Mouse (Mus musculus) gastrocnemius, adult 2 months (tissue): ENCODE results near the gene Asic2. TPM values are rescaled to one million over a fixed set of nuclear protein-coding genes. Genes with fewer than 3 reads are reported as not detected.

Source experiments
- DNase-seq: peaks from one replicate; pipeline ENCODE4 v3.0.0; 2022
- H3K27ac ChIP-seq: fragments of 200-600 bp; 2 replicates; pipeline ENCODE4 v1.8.1; 2022; ENCODE audit warnings: mild to moderate bottlenecking
- H3K4me3 ChIP-seq: fragments of 200-600 bp; 2 replicates; pipeline ENCODE4 v1.8.1; 2022; ENCODE audit warnings: mild to moderate bottlenecking, moderate library complexity
- CTCF ChIP-seq: fragments of 200-600 bp; IDR thresholded peaks from 2 replicates; pipeline ENCODE4 v1.8.1; 2022; ENCODE audit warnings: antibody characterized with exemption, mild to moderate bottlenecking, moderate library complexity
- intact Hi-C: fragments of 180-260 bp; cut with DNase I; formaldehyde crosslinking; loops from one replicate; pipeline ENCODE4 v1.15.1; 2025
- total RNA-seq, 2 experiments: library from RNA; stranded (reverse); gene quantifications; 2 replicates each; pipeline ENCODE4 v1.2.3; 2021

The Asic2 gene
- total RNA-seq, 2 experiments from 2014 or later: 0.10 TPM; not detected in 1

GRCm38 (mm10) chr11:80949068-80949738 is 1019.1 kb downstream of the Asic2 start:
- Histone ChIP-seq H3K27ac (no peak overlapping the region), H3K4me3 (no peak overlapping the region)
- TF ChIP-seq CTCF: no peak
- peak; percentile 26 for DNase-seq
- intact Hi-C loops: no loop called here

DNA sequence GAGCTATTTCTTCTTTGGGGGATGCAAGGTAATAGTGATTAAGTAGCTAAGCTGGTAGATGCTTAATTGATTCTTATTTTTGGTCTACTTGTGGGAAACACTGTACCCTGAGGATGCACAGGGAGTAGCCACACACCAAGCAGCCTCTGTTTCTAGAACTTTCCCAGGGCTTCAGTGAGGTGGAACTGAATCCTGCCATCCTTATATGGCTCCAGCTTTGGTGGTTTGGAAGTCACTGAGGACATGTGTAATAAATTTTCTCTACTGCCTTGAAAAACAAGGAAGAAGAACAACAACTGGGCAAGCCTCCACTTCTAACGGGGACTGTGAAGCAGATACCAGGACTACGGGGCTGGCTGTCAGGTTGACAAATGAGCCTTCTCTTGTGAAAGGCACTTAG is 1020.2 kb downstream of the Asic2 start:
- intact Hi-C loops: no loop called here
- H3K4me3 ChIP-seq: no peak overlapping the region
- no peak overlapping the region for H3K27ac ChIP-seq
- DNase-seq: no peak
- no peak for TF ChIP-seq CTCF

DNA sequence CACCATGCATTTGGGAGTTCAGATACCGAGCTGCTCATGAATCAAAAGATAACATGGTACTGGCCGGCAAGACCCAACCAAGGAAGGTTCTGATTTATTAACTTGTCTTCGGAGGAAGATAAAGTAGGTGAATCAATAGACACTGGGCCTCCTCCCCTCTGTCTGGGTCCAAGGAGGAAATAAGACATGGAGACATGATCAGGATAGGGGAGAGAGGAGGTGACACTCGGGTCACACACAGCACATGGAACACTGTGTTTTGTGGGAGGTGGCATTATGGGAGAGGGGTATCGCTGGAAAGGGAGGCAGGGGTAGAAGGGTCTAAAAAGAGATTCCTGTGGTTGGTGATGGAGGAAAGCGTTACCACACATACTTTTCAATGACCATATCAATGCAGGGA is 1022.1 kb downstream of the Asic2 start:
- intact Hi-C loops: no loop called here
- TF ChIP-seq CTCF: no peak
- no peak for DNase-seq
- no peak overlapping the region for H3K27ac ChIP-seq
- H3K4me3 ChIP-seq: no peak overlapping the region

GRCm38 (mm10) chr11:80923286-80923951 is 1044.8 kb downstream of the Asic2 start:
- H3K27ac ChIP-seq: no peak overlapping the region
- H3K4me3 ChIP-seq: no peak overlapping the region
- no peak for TF ChIP-seq CTCF
- intact Hi-C loops: no loop called here
- no peak for DNase-seq

- H3K4me3 ChIP-seq: no peak overlapping the region
- intact Hi-C loops: no loop called here
- no peak for TF ChIP-seq CTCF
- DNase-seq: no peak
- no peak overlapping the region for H3K27ac ChIP-seq
Measured at GRCm38 (mm10) chr11:80918332-80918731, 1049.9 kb downstream of the Asic2 start.

GRCm38 (mm10) chr11:80917688-80918087 is 1050.6 kb downstream of the Asic2 start:
- no peak overlapping the region for H3K4me3 ChIP-seq
- no peak overlapping the region for H3K27ac ChIP-seq
- intact Hi-C loops: no loop called here
- peak; percentile 36; the same call in 1 of the 2 replicates for TF ChIP-seq CTCF
- DNase-seq: no peak

GRCm38 (mm10) chr11:80913408-80914024 is 1054.7 kb downstream of the Asic2 start:
- no peak overlapping the region for H3K4me3 ChIP-seq
- intact Hi-C loops: no loop called here
- DNase-seq: no peak
- TF ChIP-seq CTCF: no peak
- H3K27ac ChIP-seq: no peak overlapping the region

GRCm38 (mm10) chr11:80912721-80913120 is 1055.5 kb downstream of the Asic2 start:
- no peak for TF ChIP-seq CTCF
- intact Hi-C loops: no loop called here
- Histone ChIP-seq H3K4me3 (no peak overlapping the region), H3K27ac (no peak overlapping the region)
- DNase-seq: no peak

GRCm38 (mm10) chr11:80907820-80908219 is 1060.4 kb downstream of the Asic2 start:
- Histone ChIP-seq H3K4me3 (no peak overlapping the region), H3K27ac (no peak overlapping the region)
- intact Hi-C loops: loop anchor here (10.0 kb wide), 1 partner anchor 627 kb away; no protein-coding TSS in a partner anchor
- no peak for DNase-seq
- no peak for TF ChIP-seq CTCF

GRCm38 (mm10) chr11:80906456-80906855 is 1061.8 kb downstream of the Asic2 start:
- peak; percentile 57 for DNase-seq
- Histone ChIP-seq H3K27ac (no peak overlapping the region), H3K4me3 (no peak overlapping the region)
- intact Hi-C loops: loop anchor here (10.0 kb wide), 1 partner anchor 628 kb away; no protein-coding TSS in a partner anchor
- peak; percentile 73 for TF ChIP-seq CTCF

GRCm38 (mm10) chr11:80904559-80904958 is 1063.7 kb downstream of the Asic2 start:
- Histone ChIP-seq H3K27ac (no peak overlapping the region), H3K4me3 (no peak overlapping the region)
- no peak for DNase-seq
- TF ChIP-seq CTCF: no peak
- intact Hi-C loops: loop anchor here (10.0 kb wide), 1 partner anchor 630 kb away; no protein-coding TSS in a partner anchor

DNA sequence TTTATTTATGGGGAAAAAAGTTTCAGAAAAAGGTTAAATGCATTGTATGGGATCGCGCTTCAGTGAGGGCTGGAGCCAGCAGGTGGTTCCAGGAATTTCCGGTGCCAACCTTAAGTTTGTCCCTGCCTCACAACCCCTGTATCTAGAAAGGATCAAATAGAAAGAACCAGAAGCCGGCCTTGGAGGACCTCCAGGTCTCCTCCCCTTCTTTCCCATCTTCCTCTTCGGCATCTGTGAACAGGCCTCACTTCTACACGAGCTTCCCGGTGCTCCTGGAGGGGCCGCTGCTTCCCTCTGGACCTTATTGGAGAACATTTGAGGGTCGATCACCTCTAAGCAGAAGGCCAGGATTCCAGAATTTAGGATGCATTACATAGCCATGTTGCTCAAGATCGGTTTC is 1064.8 kb downstream of the Asic2 start:
- intact Hi-C loops: loop anchor here (10.0 kb wide), 1 partner anchor 631 kb away; no protein-coding TSS in a partner anchor
- DNase-seq: no peak
- no peak overlapping the region for H3K27ac ChIP-seq
- TF ChIP-seq CTCF: no peak
- no peak overlapping the region for H3K4me3 ChIP-seq

DNA sequence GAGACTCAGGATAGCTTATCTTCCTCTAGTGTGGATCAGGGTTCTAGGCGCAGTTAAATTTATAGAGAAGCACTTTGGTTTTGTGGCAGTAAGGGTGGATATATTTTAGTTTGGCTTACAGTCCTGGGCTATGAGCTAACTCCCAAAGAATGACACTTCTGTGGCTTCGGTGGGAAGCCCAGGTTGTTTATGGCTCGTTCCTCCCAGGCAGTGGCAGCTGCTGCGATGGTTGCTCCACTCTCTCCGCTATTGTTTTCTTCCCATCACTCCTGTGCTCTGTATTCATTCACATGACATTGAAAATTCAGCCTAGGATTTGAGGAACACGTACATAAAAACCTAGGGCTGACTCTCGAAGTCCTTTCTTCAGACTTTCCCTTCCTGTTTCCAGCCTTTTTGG is 1065.6 kb downstream of the Asic2 start:
- no peak overlapping the region for H3K4me3 ChIP-seq

More for the DNA sequence above, 1065.6 kb downstream of the Asic2 start:
- DNase-seq: no peak
- no peak overlapping the region for H3K27ac ChIP-seq
- intact Hi-C loops: loop anchor here (10.0 kb wide), 1 partner anchor 632 kb away; no protein-coding TSS in a partner anchor
- no peak for TF ChIP-seq CTCF
